Mouse (Mus musculus) heart, embryonic 14.5 days (tissue): ENCODE results near the gene Tbl1xr1. TPM values are rescaled to one million over a fixed set of nuclear protein-coding genes. Genes with fewer than 3 reads are reported as not detected.

Experiments
- ATAC-seq: fragments of 200-750 bp; cut with Nextera tagmentation; 2 replicates; pipeline ENCODE4 v1.8.0; 2017; ENCODE audit warnings: low read depth, moderate TSS enrichment; ENCODE audit not compliant: insufficient number of reproducible peaks, insufficient read depth, low FRiP score
- H3K27ac ChIP-seq, 2 experiments: fragments of 200-500 bp in 1 of 2; fragments of 300-500 bp in 1 of 2; sonication (generic) in 1 of 2; replicated peaks in 1 of 2; 2 replicates each; pipeline ENCODE4 v1.5.1; 2012 to 2014; ENCODE audit warnings: low read depth in 2 of 2, low read length in 2 of 2, control low read depth in 1 of 2, mild to moderate bottlenecking in 1 of 2, mixed read lengths in 1 of 2; ENCODE audit not compliant: control insufficient read depth in 1 of 2, insufficient read depth in 1 of 2
- H3K27me3 ChIP-seq: fragments of 300-500 bp; sonication (generic); 2 replicates; pipeline ENCODE4 v1.6.1; 2014; ENCODE audit warnings: mild to moderate bottlenecking, low read length, control low read depth; ENCODE audit not compliant: control insufficient read depth, insufficient read depth
- H3K36me3 ChIP-seq: fragments of 300-500 bp; sonication (generic); 2 replicates; pipeline ENCODE4 v1.6.1; 2014; ENCODE audit warnings: mild to moderate bottlenecking, control low read depth, low read length, mixed read lengths; ENCODE audit not compliant: control insufficient read depth, insufficient read depth
- H3K4me1 ChIP-seq, 2 experiments: fragments of 200-500 bp in 1 of 2; fragments of 300-500 bp in 1 of 2; sonication (generic) in 1 of 2; 2 replicates each; pipeline ENCODE4 v1.6.1; 2012 to 2014; ENCODE audit warnings: low read length in 2 of 2, control low read depth in 1 of 2, mixed read lengths in 1 of 2; ENCODE audit not compliant: control insufficient read depth in 2 of 2, insufficient read depth in 2 of 2
- H3K4me2 ChIP-seq: fragments of 300-500 bp; sonication (generic); 2 replicates; pipeline ENCODE4 v1.6.1; 2014; ENCODE audit warnings: mild to moderate bottlenecking, low read length
- H3K4me3 ChIP-seq, 2 experiments: fragments of 200-500 bp in 1 of 2; fragments of 300-500 bp in 1 of 2; sonication (generic) in 1 of 2; 2 replicates each; pipeline ENCODE4 v1.5.1; 2012 to 2014; ENCODE audit warnings: low read length in 2 of 2, mild to moderate bottlenecking in 2 of 2, control low read depth in 1 of 2, low read depth in 1 of 2, moderate library complexity in 1 of 2; ENCODE audit not compliant: control insufficient read depth in 1 of 2, insufficient read depth in 1 of 2
- H3K9ac ChIP-seq: fragments of 300-500 bp; sonication (generic); 2 replicates; pipeline ENCODE4 v1.6.1; 2014; ENCODE audit warnings: mild to moderate bottlenecking, low read length
- H3K9me3 ChIP-seq: fragments of 300-500 bp; sonication (generic); 2 replicates; pipeline ENCODE4 v1.6.1; 2016; ENCODE audit warnings: low read length, control low read depth; ENCODE audit not compliant: control insufficient read depth
- WGBS: fragments of 180-500 bp; shearing (Covaris S2); extraction: QIAGEN DNeasy Blood & Tissue Kit; methylation state at CpG from one replicate; pipeline ENCODE4 v1.1.7; 2014; 5-methylcytosine and 5-hydroxymethylcytosine counted together
- polyA plus RNA-seq: library from polyadenylated mRNA; unstranded; fragments of >200 nt; fragmentation: Nextera tagmentation; extraction: Ambion mirVana; gene quantifications from 2 replicates; pipeline ENCODE4 v1.2.1, GENCODE M21; 2014

Gene Tbl1xr1
- polyA plus RNA-seq, 1 experiment from 2014 or later: 24.5 TPM

DNA sequence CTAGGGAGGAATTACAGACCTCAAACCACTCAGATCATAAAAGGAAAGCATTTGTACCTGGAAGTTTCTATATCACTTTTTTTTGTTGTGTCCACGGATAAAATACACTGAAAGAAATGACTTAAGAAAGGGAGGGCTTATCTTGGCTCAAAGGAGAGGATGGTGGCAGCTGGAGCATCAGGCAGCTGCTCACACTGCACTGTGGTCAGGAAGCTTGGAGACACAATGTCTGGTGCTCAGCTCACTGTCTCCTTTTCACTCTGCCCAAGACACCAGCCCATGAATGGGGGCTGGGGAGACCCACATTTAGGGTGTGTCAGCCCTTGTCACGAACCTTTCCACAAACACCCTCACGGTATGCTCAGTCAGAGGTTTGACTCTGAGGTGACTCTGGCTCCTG lies 154.2 kb downstream of the Tbl1xr1 start:
- WGBS: 49% methylated on average over 3 of the region's 3 CpGs
- no peak overlapping the region for H3K9ac ChIP-seq

DNA sequence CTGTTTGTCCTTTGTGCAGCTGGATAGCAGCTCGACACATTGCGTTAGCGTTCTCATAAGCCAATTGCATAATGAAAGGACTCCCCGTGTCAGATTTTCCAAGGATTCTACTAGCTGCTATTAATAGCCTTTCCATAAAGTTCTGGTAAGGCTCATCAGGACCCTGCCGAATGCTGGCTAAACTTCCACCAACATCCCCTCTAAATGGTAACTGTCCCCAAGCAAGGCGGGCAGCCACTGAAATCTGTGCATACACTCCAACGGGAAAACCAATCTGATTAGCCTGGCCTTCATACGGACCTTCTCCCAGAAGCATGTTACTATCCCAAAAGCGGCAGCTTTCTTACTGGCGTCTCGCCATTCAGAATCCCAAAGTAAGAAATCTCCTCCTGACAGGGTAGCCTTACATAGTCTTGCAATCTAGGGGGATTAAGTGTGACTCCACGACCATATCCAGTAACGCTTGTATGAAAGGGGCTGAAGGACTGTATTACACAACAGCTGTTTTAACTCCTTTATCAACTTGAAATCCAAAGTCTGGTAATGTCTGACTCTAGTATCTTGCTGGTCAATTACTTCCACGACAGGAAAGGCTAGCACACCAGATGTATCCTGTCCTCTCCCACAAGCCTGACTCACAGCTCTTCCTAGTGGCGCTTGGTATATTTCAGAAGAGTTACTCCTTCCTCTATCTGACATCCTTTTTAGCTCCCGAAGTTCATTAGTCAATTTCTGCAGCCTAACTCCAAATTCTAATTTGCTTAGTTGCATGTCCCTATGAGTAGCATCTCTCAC lies 161.9 kb downstream of the Tbl1xr1 start:
- Histone ChIP-seq H3K27me3 (no peaks in the 10 kb centered on the region), H3K9me3 (no peaks in the 10 kb centered on the region), H3K36me3 (no peaks in the 10 kb centered on the region), H3K4me1 (no peaks in the 10 kb centered on the region), H3K9ac (no peak overlapping the region), H3K27ac (no peak overlapping the region), H3K4me3 (no peak overlapping the region), H3K4me2 (no peak overlapping the region)
- 77% methylated on average over 16 of the region's 16 CpGs for WGBS
- no peak for ATAC-seq

More for the DNA sequence above, 154.2 kb downstream of the Tbl1xr1 start:
- ATAC-seq: no peak
- H3K9me3 ChIP-seq: no peaks in the 10 kb centered on the region
- H3K27ac ChIP-seq: no peak overlapping the region
- no peaks in the 10 kb centered on the region; a peak in 1 of 4 replicates for H3K4me1 ChIP-seq
- H3K27me3 ChIP-seq: no peaks in the 10 kb centered on the region
- no peak overlapping the region for H3K4me3 ChIP-seq
- no peak overlapping the region for H3K4me2 ChIP-seq
- no peaks in the 10 kb centered on the region for H3K36me3 ChIP-seq
